Mouse (Mus musculus): ENCODE data around the gene Cdkn2aipnl.

The Cdkn2aipnl gene

DNA sequence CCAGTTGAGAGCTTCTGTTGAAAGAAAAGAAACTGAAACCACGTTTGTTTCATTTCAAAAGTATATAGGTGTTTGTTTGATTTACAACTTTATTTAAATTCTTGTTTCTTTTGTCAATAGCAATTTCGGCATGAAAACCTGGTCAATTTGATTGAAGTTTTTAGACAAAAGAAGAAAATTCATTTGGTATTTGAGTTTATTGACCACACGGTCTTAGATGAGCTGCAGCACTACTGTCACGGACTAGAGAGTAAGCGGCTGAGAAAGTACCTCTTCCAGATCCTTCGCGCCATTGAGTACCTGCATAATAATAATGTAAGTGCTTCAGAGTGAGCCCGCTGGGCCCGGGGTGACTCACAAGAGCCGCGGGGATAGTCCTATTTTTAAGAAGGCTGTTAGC, 43.5 kb downstream of the Cdkn2aipnl start:
- DNase-seq, result no peak

GRCm38 (mm10) chr11:52011541-52011940, 44.1 kb downstream of the Cdkn2aipnl start:
- DNase-seq, result no peak

- DNase-seq, result no peak
Observed at GRCm38 (mm10) chr11:52018217-52018616, 50.8 kb downstream of the Cdkn2aipnl start.
